8 mouse cellular contexts compared by ENCODE assay signal in genomic region chr7:73558293-73559169, GRCm38 (mm10). TPM values are rescaled to one million over a fixed set of nuclear protein-coding genes. Genes with fewer than 3 reads are reported as not detected.
DNase-seq lines count a peak whose midpoint lies in the region; ATAC-seq and TF ChIP-seq lines count a peak whose summit lies in the region.

No protein-coding gene starts in this region.

- H3K4me3 ChIP-seq in C2C12 (ENCODE audit: insufficient read depth, poor library complexity, severe bottlenecking) = peak overlapping the region; percentile 78
- peak overlapping the region; percentile 100 for H3K4me3 ChIP-seq in erythroblast, embryonic 14.5 days (replicated peaks)
- H3K4me3 ChIP-seq in heart, embryonic 11.5 days (ENCODE audit: low read depth, low read length) = peak overlapping the region; percentile 99
- peak overlapping the region; percentile 100 for H3K4me3 ChIP-seq in kidney, embryonic 16.5 days (ENCODE audit: low read length)
- peak overlapping the region; percentile 97 for H3K4me3 ChIP-seq in liver, adult 2 months (ENCODE audit: insufficient read depth, low read depth, low read length)
- H3K4me3 ChIP-seq in myocyte = peak overlapping the region; percentile 79

- peak overlapping the region; percentile 100 for H3K27ac ChIP-seq in heart, embryonic 11.5 days (ENCODE audit: low read depth, low read length)
- peak overlapping the region; percentile 100 for H3K27ac ChIP-seq in kidney, embryonic 16.5 days (ENCODE audit: low read length)
- peak overlapping the region; percentile 99 for H3K27ac ChIP-seq in liver, adult 2 months (replicated peaks; ENCODE audit: insufficient read depth, low read depth, low read length)

- TF ChIP-seq POLR2A in brain, embryonic 14.5 days (IDR thresholded peaks at IDR 0.05; ENCODE audit: borderline replicate concordance, extremely low read depth, insufficient read depth, insufficient read length, poor library complexity, severe bottlenecking) = peak; percentile 99
- TF ChIP-seq POLR2A in liver, adult 2 months (IDR thresholded peaks at IDR 0.05; ENCODE audit: extremely low read depth, insufficient read depth, low read length) = peak; percentile 98
- TF ChIP-seq POLR2A in myocyte (IDR thresholded peaks at IDR 0.05; ENCODE audit: insufficient read length, low read depth) = peak; percentile 99

- H3K9ac ChIP-seq in heart, embryonic 11.5 days (ENCODE audit: low read depth, low read length) = peak overlapping the region; percentile 100
- H3K9ac ChIP-seq in kidney, embryonic 16.5 days (replicated peaks; ENCODE audit: low read length) = peak overlapping the region; percentile 100
- H3K9ac ChIP-seq in liver, adult 2 months (ENCODE audit: low read depth, low read length) = peak overlapping the region; percentile 94

- H3ac ChIP-seq in C2C12 (ENCODE audit: control insufficient read depth, insufficient read length, low read depth) = peak overlapping the region; percentile 80
- H3ac ChIP-seq in myocyte (ENCODE audit: control insufficient read depth, insufficient read length) = peak overlapping the region; percentile 100

- peak; percentile 100 for ATAC-seq in heart, embryonic 11.5 days (replicated peaks; ENCODE audit: insufficient number of reproducible peaks, low FRiP score, low TSS enrichment)
- ATAC-seq in kidney, embryonic 16.5 days (ENCODE audit: low FRiP score, low TSS enrichment) = peak; percentile 100

- no peak for TF ChIP-seq CTCF in C2C12 (IDR thresholded peaks at IDR 0.05; ENCODE audit: control insufficient read depth, insufficient read depth, insufficient read length)
- TF ChIP-seq CTCF in brain, embryonic 14.5 days (IDR thresholded peaks at IDR 0.05; ENCODE audit: borderline replicate concordance, extremely low read depth, insufficient read depth, insufficient read length) = no peak
- no peak for TF ChIP-seq CTCF in liver, adult 2 months (IDR thresholded peaks at IDR 0.05; ENCODE audit: low read depth, low read length)

- H3K27me3 ChIP-seq in C2C12 (ENCODE audit: control insufficient read depth, insufficient read depth, insufficient read length) (no peaks in the 10 kb centered on the region), myocyte (ENCODE audit: control insufficient read depth, insufficient read depth, insufficient read length) (no peaks in the 10 kb centered on the region)
- peaks cover 2% of the 10 kb centered on the region; the same call in 1 of the 2 replicates for H3K27me3 ChIP-seq in erythroblast, embryonic 14.5 days (ENCODE audit: control insufficient read depth)
- no peaks in the 10 kb centered on the region for H3K27me3 ChIP-seq in heart, embryonic 11.5 days (ENCODE audit: control insufficient read depth, insufficient read depth, low read length)
- H3K27me3 ChIP-seq in kidney, embryonic 16.5 days (ENCODE audit: insufficient read depth, low read length) = no peaks in the 10 kb centered on the region
- H3K27me3 ChIP-seq in liver, adult 2 months (ENCODE audit: control insufficient read depth, insufficient read depth, low read length) = no peaks in the 10 kb centered on the region
- H3K27me3 ChIP-seq in splenic B cell, adult 2 months (ENCODE audit: control insufficient read depth, insufficient read depth, low read length, poor library complexity, severe bottlenecking) = no peaks in the 10 kb centered on the region

- peak; percentile 100 for DNase-seq in brain, embryonic 14.5 days (ENCODE audit: low read depth)
- peak; percentile 99 for DNase-seq in liver, adult 2 months (ENCODE audit: extremely low read depth, low read depth, low spot score)
- DNase-seq in splenic B cell, adult 2 months (ENCODE audit: low read depth, low spot score) = peak; percentile 100

- no peaks in the 10 kb centered on the region for H3K9me3 ChIP-seq in erythroblast, embryonic 14.5 days (ENCODE audit: control insufficient read depth, low read length)
- no peaks in the 10 kb centered on the region for H3K9me3 ChIP-seq in heart, embryonic 11.5 days (replicated peaks; ENCODE audit: control insufficient read depth, low read length)
- no peaks in the 10 kb centered on the region for H3K9me3 ChIP-seq in kidney, embryonic 16.5 days (ENCODE audit: low read length)

- peak overlapping the region; percentile 88 for H3K4me2 ChIP-seq in heart, embryonic 11.5 days
- peak overlapping the region; percentile 77 for H3K4me2 ChIP-seq in kidney, embryonic 16.5 days (replicated peaks; ENCODE audit: low read depth, low read length)
- H3K4me2 ChIP-seq in myocyte (ENCODE audit: low read depth) = peak overlapping the region; percentile 89

- H3K36me3 ChIP-seq in C2C12 (ENCODE audit: control insufficient read depth, insufficient read depth) = peaks cover 22% of the 10 kb centered on the region
- peaks cover 21% of the 10 kb centered on the region for H3K36me3 ChIP-seq in erythroblast, embryonic 14.5 days (ENCODE audit: control insufficient read depth)
- H3K36me3 ChIP-seq in heart, embryonic 11.5 days (ENCODE audit: control insufficient read depth, insufficient read depth, low read length) = no peaks in the 10 kb centered on the region
- no peaks in the 10 kb centered on the region for H3K36me3 ChIP-seq in kidney, embryonic 16.5 days (ENCODE audit: insufficient read depth, low read length)
- H3K36me3 ChIP-seq in liver, adult 2 months (ENCODE audit: control insufficient read depth, insufficient read depth, low read length) = no peaks in the 10 kb centered on the region
- H3K36me3 ChIP-seq in myocyte (ENCODE audit: control insufficient read depth, insufficient read depth) = peaks cover 8% of the 10 kb centered on the region
- no peaks in the 10 kb centered on the region for H3K36me3 ChIP-seq in splenic B cell, adult 2 months (ENCODE audit: control insufficient read depth, insufficient read depth, low read length, poor library complexity, severe bottlenecking)

- WGBS in heart, embryonic 11.5 days (ENCODE audit: insufficient replicate concordance) = under 1% methylated on average over 60 of the region's 60 CpGs
- WGBS in kidney, embryonic 16.5 days = under 1% methylated on average over 42 of the region's 60 CpGs
- WGBS in liver, adult 2 months = under 1% methylated on average over 57 of the region's 60 CpGs

- H3K79me3 ChIP-seq in C2C12 (ENCODE audit: low read depth) = peaks cover 44% of the 10 kb centered on the region

- H3K79me2 ChIP-seq in C2C12 (ENCODE audit: control insufficient read depth, insufficient read depth) = peaks cover 54% of the 10 kb centered on the region
- peaks cover 8% of the 10 kb centered on the region for H3K79me2 ChIP-seq in liver, adult 2 months (ENCODE audit: control insufficient read depth, insufficient read depth, low read length)
- H3K79me2 ChIP-seq in myocyte (ENCODE audit: control insufficient read depth, insufficient read depth) = peaks cover 43% of the 10 kb centered on the region

- H3K4me1 ChIP-seq in erythroblast, embryonic 14.5 days (ENCODE audit: control insufficient read depth) = peaks cover 40% of the 10 kb centered on the region
- peaks cover 15% of the 10 kb centered on the region for H3K4me1 ChIP-seq in heart, embryonic 11.5 days (ENCODE audit: control insufficient read depth, insufficient read depth, low read length)
- H3K4me1 ChIP-seq in kidney, embryonic 16.5 days (ENCODE audit: insufficient read depth, low read length) = peaks cover 11% of the 10 kb centered on the region
- H3K4me1 ChIP-seq in liver, adult 2 months (ENCODE audit: control insufficient read depth, insufficient read depth, low read length) = peaks cover 8% of the 10 kb centered on the region; the same call in 1 of the 2 replicates

TF ChIP-seq in C2C12, 6 proteins besides CTCF, POLR2A, EP300 and RAD21:
- no peak for TF ChIP-seq CEBPB (IDR thresholded peaks at IDR 0.05; ENCODE audit: low read depth)
- TF ChIP-seq MAX (IDR thresholded peaks at IDR 0.05) = peak; percentile 22

TF ChIP-seq in myocyte, 11 proteins besides CTCF, POLR2A, EP300 and RAD21:
- TF ChIP-seq POLR2AphosphoS2 (IDR thresholded peaks at IDR 0.05; ENCODE audit: insufficient read length, low read depth) = peak; percentile 99
- no peak for TF ChIP-seq MAX (IDR thresholded peaks at IDR 0.05; ENCODE audit: low read depth)
- TF ChIP-seq CEBPB (IDR thresholded peaks at IDR 0.05; ENCODE audit: insufficient read depth, poor library complexity, severe bottlenecking) = no peak
- TF ChIP-seq MYOG (IDR thresholded peaks at IDR 0.05; ENCODE audit: control insufficient read depth in 1 of 3, insufficient read depth in 1 of 3, insufficient read length in 2 of 3, low read depth in 2 of 3) = peak in 2 of 3 experiments; percentile 46 to 56
- TF ChIP-seq USF1 (IDR thresholded peaks at IDR 0.05; ENCODE audit: low read depth) = no peak
- no peak for TF ChIP-seq TCF12 (IDR thresholded peaks at IDR 0.05; ENCODE audit: insufficient read depth, poor library complexity, severe bottlenecking)
- peak; percentile 48 for TF ChIP-seq REST (IDR thresholded peaks at IDR 0.05; ENCODE audit: insufficient read depth, insufficient read length)
- TF ChIP-seq MYOD1 (IDR thresholded peaks at IDR 0.05; ENCODE audit: control insufficient read depth in 1 of 3, insufficient read length in 2 of 3, low read depth in 2 of 3) = peak in 2 of 3 experiments; percentile 13 to 53
- peak; percentile 15 for TF ChIP-seq TCF3 (IDR thresholded peaks at IDR 0.05; ENCODE audit: insufficient read length, low read depth)

RNA-seq across cellular contexts. Expression of gene Chd2, which starts 16.9 kb away (rescaled TPM):
- 5.8 TPM for polyA plus RNA-seq in C2C12 (2012; fragmentation: generic; extraction: Trizol)
- polyA plus RNA-seq in brain, embryonic 14.5 days (2012; rRNA removed) = 51.8 and 54.9 TPM in 2 replicates
- polyA plus RNA-seq in erythroblast, embryonic 14.5 days (2012) = 6.4 and 7.1 TPM in 2 replicates
- polyA plus RNA-seq in heart, embryonic 11.5 days (2014; fragmentation: Nextera tagmentation; extraction: Ambion mirVana) = 43.6 and 45.6 TPM in 2 replicates
- polyA plus RNA-seq in kidney, embryonic 16.5 days (2015; fragmentation: Nextera tagmentation; extraction: Ambion mirVana) = 45.3 and 59.0 TPM in 2 replicates
- total RNA-seq in liver, adult 2 months (2014; rRNA removed) = 40.0 and 42.0 TPM in 2 replicates
- polyA plus RNA-seq in liver, adult 2 months (2012; rRNA removed) = 16.9 and 20.1 TPM in 2 replicates
- polyA plus RNA-seq in myocyte (2012; fragmentation: generic; extraction: Trizol) = 7.9 TPM

Comparison
In these comparisons a context has a peak if more than half of its experiments do, and no peak if none do; other contexts are left out.
1. Peak in every context shown above with its lines: DNase-seq, ATAC-seq, H3K4me3 ChIP-seq and H3K27ac ChIP-seq.